Mouse (Mus musculus) intestine, embryonic 14.5 days (tissue): ENCODE results near the gene Gfm2. TPM values are rescaled to one million over a fixed set of nuclear protein-coding genes. Genes with fewer than 3 reads are reported as not detected.
"Not testable (repeated sequence)": the region's sequence is repeated elsewhere in the genome, so short reads cannot be mapped to it uniquely, and the experiment has no call there.

Experiments used
- ATAC-seq: fragments of 200-750 bp; cut with Nextera tagmentation; replicated peaks from 2 replicates; pipeline ENCODE4 v1.8.0; 2017; ENCODE audit warnings: low read depth, moderate number of reproducible peaks, moderate TSS enrichment, moderate library complexity; ENCODE audit not compliant: low FRiP score, low TSS enrichment
- DNase-seq: peaks from one replicate; pipeline ENCODE4 v3.0.0-alpha.2; 2018; ENCODE audit warnings: low spot score
- H3K27ac ChIP-seq: fragments of 300-500 bp; sonication (generic); 2 replicates; pipeline ENCODE4 v1.5.1; 2014; ENCODE audit warnings: low read depth, mild to moderate bottlenecking, control low read depth
- H3K27me3 ChIP-seq: fragments of 300-500 bp; sonication (generic); replicated peaks from 2 replicates; pipeline ENCODE4 v1.6.1; 2014; ENCODE audit warnings: low read length, control low read depth; ENCODE audit not compliant: control insufficient read depth, insufficient read depth
- H3K36me3 ChIP-seq: fragments of 300-500 bp; sonication (generic); 2 replicates; pipeline ENCODE4 v1.6.1; 2014; ENCODE audit warnings: low read length, control low read depth; ENCODE audit not compliant: control insufficient read depth, insufficient read depth
- H3K4me1 ChIP-seq: fragments of 300-500 bp; sonication (generic); replicated peaks from 2 replicates; pipeline ENCODE4 v1.6.1; 2014; ENCODE audit warnings: low read length, control low read depth, mixed read lengths; ENCODE audit not compliant: control insufficient read depth, insufficient read depth
- H3K4me2 ChIP-seq: fragments of 300-500 bp; sonication (generic); 2 replicates; pipeline ENCODE4 v1.6.1; 2014; ENCODE audit warnings: low read length
- H3K4me3 ChIP-seq: fragments of 300-500 bp; sonication (generic); 2 replicates; pipeline ENCODE4 v1.5.1; 2014; ENCODE audit warnings: low read depth, low read length, control low read depth, mixed read lengths
- H3K9ac ChIP-seq: fragments of 300-500 bp; sonication (generic); 2 replicates; pipeline ENCODE4 v1.6.1; 2014; ENCODE audit warnings: mild to moderate bottlenecking, low read length
- H3K9me3 ChIP-seq: fragments of 300-500 bp; sonication (generic); 2 replicates; pipeline ENCODE4 v1.6.1; 2016; ENCODE audit warnings: low read length, control low read depth; ENCODE audit not compliant: control insufficient read depth
- WGBS: fragments of 180-500 bp; shearing (Covaris S2); extraction: QIAGEN DNeasy Blood & Tissue Kit; methylation state at CpG from one replicate; pipeline ENCODE4 v1.1.7; 2014; 5-methylcytosine and 5-hydroxymethylcytosine counted together
- polyA plus RNA-seq: library from polyadenylated mRNA; unstranded; fragments of >200 nt; fragmentation: Nextera tagmentation; extraction: Ambion mirVana; gene quantifications from 2 replicates; pipeline ENCODE4 v1.2.1, GENCODE M21; 2014

Gene Gfm2
- polyA plus RNA-seq, 1 experiment from 2014 or later, result 31.3 TPM

- H3K4me3 ChIP-seq, H3K27ac ChIP-seq, ATAC-seq, H3K4me1 ChIP-seq, DNase-seq, H3K9ac ChIP-seq, H3K27me3 ChIP-seq, H3K9me3 ChIP-seq, H3K4me2 ChIP-seq: not testable (repeated sequence)
- 89% methylated on average over 2 of the region's 4 CpGs for WGBS
- H3K36me3 ChIP-seq, result peaks cover 39% of the 10 kb centered on the region
Measured at GRCm38 (mm10) chr13:97129654-97130053, 8.1 kb upstream of the Gfm2 start.

DNA sequence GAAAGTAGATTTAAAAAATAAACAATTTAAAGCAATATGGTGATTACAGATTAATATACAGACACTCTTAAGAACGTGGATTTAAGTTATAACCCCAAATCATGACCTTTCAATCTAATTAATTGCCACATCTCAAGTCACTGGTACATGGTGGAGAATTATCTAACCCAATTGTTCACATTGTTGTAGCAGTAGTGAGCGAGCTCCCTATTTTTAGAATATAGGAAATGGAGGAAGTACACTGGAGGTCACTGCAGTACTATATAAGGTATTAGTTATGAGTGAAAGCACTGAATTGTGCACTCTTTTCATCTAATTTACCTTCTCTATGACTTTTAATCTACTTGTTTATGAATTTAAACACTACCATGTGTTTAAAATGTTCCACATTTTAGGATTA lies 7.3 kb upstream of the Gfm2 start:
- not testable (repeated sequence) for H3K9ac ChIP-seq, H3K27me3 ChIP-seq, H3K4me2 ChIP-seq, H3K27ac ChIP-seq, ATAC-seq, H3K4me3 ChIP-seq, H3K4me1 ChIP-seq, H3K9me3 ChIP-seq, DNase-seq
- no CpG with 5 or more reads among the region's 2 CpGs for WGBS
- peaks cover 45% of the 10 kb centered on the region for H3K36me3 ChIP-seq

- not testable (repeated sequence) for H3K9me3 ChIP-seq, DNase-seq, H3K4me1 ChIP-seq, H3K27me3 ChIP-seq, ATAC-seq
- Histone ChIP-seq H3K4me3 (peak overlapping the region; percentile 95), H3K4me2 (peak overlapping the region; percentile 75), H3K27ac (peak overlapping the region; percentile 71; the same call in 1 of the 2 replicates), H3K36me3 (peaks cover 29% of the 10 kb centered on the region), H3K9ac (peak overlapping the region; percentile 85)
- 28% methylated on average over 8 of the region's 8 CpGs for WGBS
Measured at GRCm38 (mm10) chr13:97138404-97138931, 731 bp downstream of the Gfm2 start.

GRCm38 (mm10) chr13:97142321-97142720 lies 4.6 kb downstream of the Gfm2 start:
- no peak for DNase-seq
- Histone ChIP-seq H3K4me2 (no peak overlapping the region), H3K36me3 (peaks cover 35% of the 10 kb centered on the region), H3K9me3 (no peaks in the 10 kb centered on the region), H3K9ac (no peak overlapping the region), H3K27ac (no peak overlapping the region), H3K4me3 (no peak overlapping the region), H3K27me3 (no peaks in the 10 kb centered on the region), H3K4me1 (0 out of 2 replicates have a peak, but pooled peaks cover 3% of the 10 kb centered on the region)
- ATAC-seq, result no peak
- WGBS, result 89% methylated on average over 7 of the region's 7 CpGs

- H3K4me2 ChIP-seq, result no peak overlapping the region
- ATAC-seq (no peak), DNase-seq (no peak)
- H3K4me1 ChIP-seq, result no peaks in the 10 kb centered on the region
- H3K4me3 ChIP-seq, result no peak overlapping the region
- no peak overlapping the region for H3K9ac ChIP-seq
- H3K27me3 ChIP-seq, result no peaks in the 10 kb centered on the region
- H3K27ac ChIP-seq, result no peak overlapping the region
- no peaks in the 10 kb centered on the region for H3K9me3 ChIP-seq
- peaks cover 69% of the 10 kb centered on the region for H3K36me3 ChIP-seq
- WGBS, result 61% methylated on average over 4 of the region's 4 CpGs
Measured at GRCm38 (mm10) chr13:97145834-97146233, 8.1 kb downstream of the Gfm2 start.

DNA sequence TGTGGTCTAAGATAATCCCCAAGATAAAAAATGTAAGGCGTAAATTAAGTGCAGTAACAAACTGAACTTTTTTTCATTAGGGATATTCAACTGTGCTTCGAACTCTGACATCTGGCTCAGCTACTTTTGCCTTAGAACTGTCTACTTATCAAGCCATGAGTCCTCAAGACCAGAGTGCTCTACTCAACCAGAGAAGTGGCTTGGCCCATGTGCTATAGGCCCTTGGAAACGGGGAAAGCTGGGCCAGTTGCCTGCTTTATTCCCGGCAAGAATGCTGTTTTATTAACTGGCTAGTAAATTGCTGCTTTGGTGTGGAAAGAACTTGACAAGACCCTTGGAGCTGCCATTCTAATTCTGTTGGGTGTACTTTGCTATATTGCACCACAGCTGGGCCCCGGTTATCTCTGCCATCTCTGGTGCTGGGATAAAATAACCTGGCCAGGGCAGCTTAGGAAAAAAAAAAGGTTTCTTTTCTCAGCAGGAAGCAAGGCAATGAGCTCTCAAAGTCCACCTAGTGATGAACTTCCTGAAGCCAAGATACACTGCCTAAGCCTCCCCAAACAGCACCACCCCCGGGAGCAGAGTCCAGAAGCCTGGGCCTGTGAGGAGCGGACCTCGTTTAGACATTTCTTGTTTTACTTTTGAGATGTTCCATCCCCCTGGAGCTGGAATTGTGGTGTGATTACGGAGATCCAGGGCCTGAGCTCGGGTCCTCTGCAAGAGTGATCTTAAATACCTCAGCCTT lies 38.0 kb downstream of the Gfm2 start:
- DNase-seq (peak; percentile 56), ATAC-seq (0 out of 2 replicates have a peak, but pooled peaks have one; percentile 50)
- no peak overlapping the region; the same call in 1 of the 2 replicates for H3K27ac ChIP-seq
- peaks cover 91% of the 10 kb centered on the region for H3K36me3 ChIP-seq
- H3K4me2 ChIP-seq, result no peak overlapping the region
- H3K4me1 ChIP-seq, result no peaks in the 10 kb centered on the region
- 77% methylated on average over 10 of the region's 10 CpGs for WGBS
- no peak overlapping the region for H3K9ac ChIP-seq
- no peaks in the 10 kb centered on the region for H3K9me3 ChIP-seq
- no peak overlapping the region for H3K4me3 ChIP-seq
- no peaks in the 10 kb centered on the region for H3K27me3 ChIP-seq

GRCm38 (mm10) chr13:97176731-97177130 lies 39.0 kb downstream of the Gfm2 start:
- Histone ChIP-seq H3K27ac (no peak overlapping the region), H3K9me3 (no peaks in the 10 kb centered on the region), H3K9ac (no peak overlapping the region), H3K36me3 (peaks cover 90% of the 10 kb centered on the region), H3K27me3 (no peaks in the 10 kb centered on the region), H3K4me1 (no peaks in the 10 kb centered on the region), H3K4me2 (no peak overlapping the region), H3K4me3 (no peak overlapping the region)
- ATAC-seq (no peak), DNase-seq (no peak)
- WGBS, result 82% methylated on average over 5 of the region's 5 CpGs

DNA sequence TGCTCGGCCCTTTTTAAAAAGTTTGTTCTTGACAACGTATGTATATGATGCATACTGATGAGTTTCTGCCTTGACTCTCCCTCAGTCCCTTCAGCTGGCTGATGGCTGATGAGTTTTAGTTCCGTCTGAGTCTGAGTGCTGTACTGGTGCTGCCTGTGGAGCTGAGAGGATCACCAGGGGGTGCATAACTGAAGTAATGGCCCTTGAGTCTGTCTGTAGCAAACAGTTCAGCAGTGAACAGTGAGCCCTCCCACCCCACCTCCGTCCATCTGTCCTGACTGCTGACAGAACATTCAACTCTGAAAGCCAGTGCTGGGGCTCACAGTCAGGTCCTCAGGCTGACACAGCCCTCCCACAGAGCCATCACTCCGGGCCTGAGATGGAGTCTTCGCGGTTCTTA lies 41.2 kb downstream of the Gfm2 start:
- H3K27ac ChIP-seq, result no peak overlapping the region
- H3K27me3 ChIP-seq, result no peaks in the 10 kb centered on the region
- H3K4me2 ChIP-seq, result no peak overlapping the region
- no peaks in the 10 kb centered on the region for H3K4me1 ChIP-seq
- H3K9ac ChIP-seq, result no peak overlapping the region
- no peaks in the 10 kb centered on the region for H3K9me3 ChIP-seq
- WGBS, result 83% methylated on average over 7 of the region's 7 CpGs
- H3K36me3 ChIP-seq, result peaks cover 71% of the 10 kb centered on the region
- no peak overlapping the region for H3K4me3 ChIP-seq
- no peak for DNase-seq
- ATAC-seq, result no peak
